Mouse (Mus musculus) heart, adult 2 months (tissue): ENCODE measurements at regions not wholly inside any gene's neighbourhood (a gene's known extent, or its start where the extent isn't known, plus 50 kb on each side); places are given as distances from the start of the nearest gene placed in this dataset.

ENCODE experiments used
- DNase-seq, 2 experiments: peaks; one replicate each; pipeline ENCODE4 v3.0.0; 2021
- H3K27ac ChIP-seq: fragments of 200-600 bp; 2 replicates; pipeline ENCODE4 v1.8.1; 2022
- H3K27me3 ChIP-seq: fragments of 200-500 bp; 2 replicates; pipeline ENCODE4 v1.6.1; 2012; ENCODE audit warnings: mild to moderate bottlenecking, low read length, inconsistent platforms, mixed read lengths; ENCODE audit not compliant: control insufficient read depth, insufficient read depth
- H3K36me3 ChIP-seq: fragments of 200-500 bp; 2 replicates; pipeline ENCODE4 v1.6.1; 2012; ENCODE audit warnings: low read length, inconsistent platforms; ENCODE audit not compliant: control insufficient read depth, insufficient read depth
- H3K4me1 ChIP-seq: fragments of 200-500 bp; 2 replicates; pipeline ENCODE4 v1.6.1; 2011; ENCODE audit warnings: low read length; ENCODE audit not compliant: control insufficient read depth, insufficient read depth
- H3K4me3 ChIP-seq: fragments of 200-600 bp; 2 replicates; pipeline ENCODE4 v1.8.1; 2022
- H3K79me2 ChIP-seq: fragments of 200-500 bp; replicated peaks from 2 replicates; pipeline ENCODE4 v1.6.1; 2012; ENCODE audit warnings: mild to moderate bottlenecking, inconsistent platforms, low read length, moderate library complexity, mixed read lengths; ENCODE audit not compliant: control insufficient read depth, insufficient read depth
- H3K9ac ChIP-seq: fragments of 200-500 bp; 2 replicates; pipeline ENCODE4 v1.6.1; 2012; ENCODE audit warnings: low read depth, mild to moderate bottlenecking, control low read depth, inconsistent platforms, low read length, mixed read lengths
- CTCF ChIP-seq: fragments of 200-600 bp; IDR thresholded peaks from 2 replicates; pipeline ENCODE4 v1.8.1; 2022; ENCODE audit warnings: antibody characterized with exemption, mild to moderate bottlenecking, moderate library complexity
- EP300 ChIP-seq: fragments of 200-500 bp; IDR thresholded peaks from 2 replicates; pipeline ENCODE4 v1.6.1; 2011; ENCODE audit warnings: low read depth, low read length, control low read depth; ENCODE audit not compliant: insufficient read depth
- POLR2A ChIP-seq: fragments of 200-500 bp; IDR thresholded peaks from 2 replicates; pipeline ENCODE4 v1.6.1; 2011; ENCODE audit warnings: mild to moderate bottlenecking, low read depth, low read length, control low read depth; ENCODE audit not compliant: insufficient read depth
- WGBS: fragments of 180-500 bp; shearing (Covaris S2); methylation state at CpG from one replicate; pipeline ENCODE4 v1.1.7; 2018; 5-methylcytosine and 5-hydroxymethylcytosine counted together
- intact Hi-C: fragments of 180-260 bp; cut with DNase I; formaldehyde crosslinking; loops from one replicate; pipeline ENCODE4 v1.15.1; 2025

DNA sequence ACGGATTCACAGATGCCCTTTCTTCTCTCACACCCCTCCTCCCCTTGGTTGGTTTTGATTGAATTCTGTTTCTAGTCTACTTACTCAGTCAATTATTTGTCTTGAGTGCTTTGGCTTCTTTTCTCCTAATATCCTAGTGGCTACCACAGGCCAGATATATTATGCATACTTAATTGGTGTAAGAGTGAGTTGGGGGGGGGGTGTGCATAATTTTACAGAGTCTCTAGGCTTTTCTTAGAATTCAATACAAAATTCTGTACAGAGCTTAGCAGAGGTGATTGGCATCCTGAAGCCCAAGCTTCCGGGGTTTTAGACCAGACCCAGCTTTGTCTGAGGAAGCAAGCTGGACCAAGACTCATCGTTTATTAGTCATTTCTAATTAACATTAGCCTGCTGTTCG, 76.7 kb upstream of the Atxn1 start:
- 99% methylated on average over 4 of the region's 4 CpGs for WGBS
- H3K27me3 ChIP-seq = no peaks in the 10 kb centered on the region
- no peaks in the 10 kb centered on the region for H3K79me2 ChIP-seq
- intact Hi-C loops = no loop called here
- H3K36me3 ChIP-seq = no peaks in the 10 kb centered on the region
- TF ChIP-seq EP300 (no peak), POLR2A (no peak), CTCF (no peak)
- no peak overlapping the region for H3K4me3 ChIP-seq
- H3K4me1 ChIP-seq = no peaks in the 10 kb centered on the region
- H3K9ac ChIP-seq = no peak overlapping the region
- no peak overlapping the region for H3K27ac ChIP-seq
- no peak for DNase-seq

DNA sequence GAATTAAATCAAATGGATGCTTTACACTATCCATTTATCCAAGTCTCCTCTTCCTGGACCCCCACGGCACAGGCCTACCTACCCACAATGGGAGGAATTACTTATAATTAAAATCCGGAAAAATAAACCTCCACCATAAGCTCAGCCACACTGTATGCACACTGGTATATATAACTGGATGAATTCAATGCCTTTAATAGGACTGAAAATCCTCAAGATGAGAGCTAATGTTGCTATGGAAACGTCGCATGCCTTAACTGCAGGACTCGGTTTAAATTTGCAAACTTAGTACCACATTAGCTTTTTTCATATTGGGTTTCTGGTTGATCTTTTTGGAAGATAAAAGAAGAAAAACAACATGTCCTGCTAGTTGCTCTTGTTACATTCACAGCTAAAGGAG, 75.3 kb upstream of the Atxn1 start:
- no peak overlapping the region for H3K27ac ChIP-seq
- no peaks in the 10 kb centered on the region for H3K4me1 ChIP-seq
- intact Hi-C loops = no loop called here
- H3K4me3 ChIP-seq = no peak overlapping the region
- TF ChIP-seq EP300 = no peak
- TF ChIP-seq POLR2A = no peak
- H3K9ac ChIP-seq = no peak overlapping the region
- no peaks in the 10 kb centered on the region for H3K36me3 ChIP-seq
- no peak for DNase-seq
- 94% methylated on average over 5 of the region's 5 CpGs for WGBS
- H3K27me3 ChIP-seq = no peaks in the 10 kb centered on the region
- no peaks in the 10 kb centered on the region for H3K79me2 ChIP-seq

DNA sequence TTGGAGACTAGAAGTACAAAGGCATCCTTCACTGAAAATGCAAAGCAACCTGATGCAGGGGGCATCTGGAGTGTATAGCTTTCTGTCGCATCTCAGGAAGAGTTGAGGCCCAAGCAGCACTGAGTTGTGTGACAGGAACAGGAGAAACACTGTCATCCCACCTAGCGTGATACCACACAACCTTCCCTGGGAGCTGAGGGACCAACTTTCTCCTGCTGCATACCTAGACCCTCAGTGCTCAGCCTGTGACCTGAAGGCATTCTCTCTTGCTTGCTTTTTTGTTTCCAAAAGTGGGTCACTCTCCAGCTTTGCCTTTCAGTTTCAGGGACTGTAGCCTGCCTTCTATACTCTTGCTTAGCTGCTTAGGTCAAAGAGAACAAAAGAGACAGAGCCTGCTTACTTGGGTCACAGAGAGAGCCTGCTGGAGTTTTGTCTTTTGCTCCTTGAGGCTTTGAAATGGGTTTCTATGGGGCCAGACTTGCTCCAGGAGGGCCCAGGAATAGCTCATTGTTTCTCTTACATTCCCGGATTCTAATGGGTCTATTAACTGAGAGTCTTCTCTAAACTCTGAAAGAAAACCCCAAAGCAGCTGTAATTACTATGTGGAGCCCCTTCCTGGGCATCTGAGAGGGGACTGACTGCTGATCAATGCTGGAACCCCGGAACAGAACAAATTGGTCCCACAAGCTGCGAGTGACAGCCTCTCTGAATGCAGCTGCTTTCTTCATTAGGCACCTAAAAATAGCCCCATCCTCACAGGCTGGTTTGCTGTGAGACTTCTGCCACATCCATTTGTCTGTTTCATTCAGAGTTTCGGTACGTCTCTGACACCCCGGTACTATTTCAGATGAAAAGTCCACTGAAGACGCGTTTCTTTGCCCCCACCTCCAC, 73.9 kb upstream of the Atxn1 start:
- Histone ChIP-seq H3K9ac (no peak overlapping the region), H3K27me3 (no peaks in the 10 kb centered on the region), H3K4me3 (no peak overlapping the region), H3K4me1 (no peaks in the 10 kb centered on the region), H3K36me3 (no peaks in the 10 kb centered on the region), H3K27ac (no peak overlapping the region), H3K79me2 (no peaks in the 10 kb centered on the region)
- WGBS = 67% methylated on average over 10 of the region's 10 CpGs
- no peak for DNase-seq
- intact Hi-C loops = no loop called here
- TF ChIP-seq POLR2A (no peak), EP300 (no peak), CTCF (no peak)

DNA sequence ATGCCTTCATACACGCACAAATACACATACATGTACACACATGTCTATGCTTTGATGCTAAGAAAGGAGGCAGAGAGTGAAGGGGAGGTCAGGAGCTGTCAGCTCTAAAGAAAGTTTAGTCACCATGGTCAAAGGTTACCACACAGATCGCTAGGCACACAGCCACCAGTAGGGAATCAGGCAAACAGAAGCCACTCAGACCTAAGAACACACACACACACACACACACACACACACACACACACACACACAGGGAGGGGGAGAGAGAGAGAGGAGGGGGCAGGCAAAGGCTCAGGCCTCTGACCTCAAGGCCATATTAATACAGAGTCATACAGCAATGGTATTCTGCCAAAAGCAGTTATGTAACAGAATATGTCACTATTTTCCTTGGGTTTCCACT, 67.5 kb upstream of the Atxn1 start:
- no peak overlapping the region for H3K27ac ChIP-seq
- H3K36me3 ChIP-seq = no peaks in the 10 kb centered on the region
- intact Hi-C loops = no loop called here
- H3K9ac ChIP-seq = no peak overlapping the region
- H3K4me1 ChIP-seq = no peaks in the 10 kb centered on the region
- TF ChIP-seq POLR2A (no peak), EP300 (no peak), CTCF (no peak)
- H3K4me3 ChIP-seq = no peak overlapping the region
- H3K27me3 ChIP-seq = no peaks in the 10 kb centered on the region
- DNase-seq = no peak
- WGBS = 97% methylated on average over 2 of the region's 2 CpGs
- H3K79me2 ChIP-seq = no peaks in the 10 kb centered on the region

DNA sequence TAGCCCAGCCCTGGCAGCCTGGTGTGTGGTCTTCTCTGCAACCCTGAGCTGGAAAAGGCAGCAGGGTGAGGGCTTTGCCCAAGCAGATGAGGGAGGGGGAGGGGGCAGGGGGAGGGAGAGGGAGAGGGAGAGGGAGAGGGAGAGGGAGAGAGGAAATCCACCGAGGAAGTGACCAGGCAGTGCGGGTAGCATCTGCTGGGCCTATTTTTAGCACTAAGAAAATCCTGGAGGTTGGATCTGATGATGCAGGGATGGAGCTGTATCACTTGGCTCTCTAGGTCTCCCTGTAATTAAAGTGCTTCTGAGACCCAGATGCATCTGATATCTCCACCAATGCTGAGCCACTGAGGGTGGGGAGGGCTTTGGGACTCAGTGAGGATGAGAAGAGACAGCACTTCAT, 61.2 kb upstream of the Atxn1 start:
- Histone ChIP-seq H3K9ac (no peak overlapping the region), H3K36me3 (no peaks in the 10 kb centered on the region), H3K27me3 (no peaks in the 10 kb centered on the region), H3K4me1 (no peaks in the 10 kb centered on the region; the same call in 1 of the 2 replicates), H3K4me3 (no peak overlapping the region), H3K79me2 (no peaks in the 10 kb centered on the region), H3K27ac (no peak overlapping the region)
- WGBS = 0% methylated on average over 2 of the region's 2 CpGs
- intact Hi-C loops = no loop called here
- DNase-seq = no peak
- no peak for TF ChIP-seq CTCF
- TF ChIP-seq EP300 = no peak
- no peak for TF ChIP-seq POLR2A

DNA sequence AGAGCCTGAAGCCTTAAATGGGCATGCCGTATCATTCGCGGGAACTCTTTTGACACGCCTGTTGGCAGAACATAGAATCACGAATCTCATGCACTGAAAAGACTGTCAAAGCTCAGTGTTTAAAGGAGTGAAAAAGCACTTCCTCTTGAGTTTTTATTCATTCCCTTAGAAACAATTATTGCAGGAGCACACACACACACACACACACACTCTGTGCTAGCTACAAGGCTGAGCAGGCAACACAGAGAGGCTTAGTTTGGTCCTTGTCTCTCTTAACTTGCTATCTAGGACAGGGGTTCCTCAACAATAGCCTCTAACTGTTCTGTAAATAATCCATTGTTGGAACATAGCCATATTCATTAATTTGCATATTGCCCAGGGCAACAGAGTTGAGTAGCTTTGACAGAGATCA, 58.8 kb upstream of the Atxn1 start:
- Histone ChIP-seq H3K27ac (no peak overlapping the region), H3K27me3 (no peaks in the 10 kb centered on the region), H3K9ac (no peak overlapping the region), H3K79me2 (no peaks in the 10 kb centered on the region), H3K36me3 (no peaks in the 10 kb centered on the region), H3K4me1 (no peaks in the 10 kb centered on the region; the same call in 1 of the 2 replicates), H3K4me3 (no peak overlapping the region)
- DNase-seq = no peak
- 61% methylated on average over 5 of the region's 5 CpGs for WGBS
- TF ChIP-seq EP300 = no peak
- TF ChIP-seq CTCF = no peak
- TF ChIP-seq POLR2A = no peak
- intact Hi-C loops = no loop called here
